Mouse (Mus musculus): ENCODE results near the gene Ak2.

DNA sequence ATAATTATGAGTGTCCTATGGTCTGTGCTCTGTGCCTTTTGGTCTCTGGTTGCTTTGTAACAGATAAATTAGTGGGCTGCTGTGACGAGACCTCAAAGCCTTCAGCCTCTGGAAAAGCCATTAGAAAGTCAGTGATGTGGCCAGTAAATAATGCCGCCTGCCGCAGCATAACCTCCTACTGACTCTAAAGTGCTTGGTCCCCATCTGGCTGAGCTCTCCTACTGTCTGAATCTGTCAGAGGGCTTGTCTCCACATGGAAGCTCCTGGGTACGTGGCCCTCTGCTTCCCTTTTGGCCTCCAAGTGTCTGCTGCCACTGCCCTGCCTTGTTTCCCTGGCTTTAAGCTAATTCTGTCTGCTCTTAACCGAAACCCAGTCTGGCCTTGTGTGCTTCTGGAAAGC, 17.8 kb downstream of the Ak2 start:
- TF ChIP-seq POLR2A (IDR thresholded peaks at IDR 0.05; ENCODE audit: extremely low read depth, insufficient read depth, low read length) (no peak), CTCF (IDR thresholded peaks at IDR 0.05; ENCODE audit: low read depth, low read length) (no peak)

All from liver, adult 2 months (tissue).